Mouse (Mus musculus): ENCODE results near the gene Eddm3b.

GRCm38 (mm10) chr14:51095736-51096524 is 18.3 kb upstream of the Eddm3b start:
- no peak for TF ChIP-seq PAX5 (IDR thresholded peaks at IDR 0.05; ENCODE audit: low read length)
- no peak for TF ChIP-seq USF1 (IDR thresholded peaks at IDR 0.05; ENCODE audit: low read depth, low read length)
- no peak for TF ChIP-seq ZC3H11A (IDR thresholded peaks at IDR 0.05; ENCODE audit: low read depth, low read length)
- TF ChIP-seq MAX (IDR thresholded peaks at IDR 0.05; ENCODE audit: low read length) = no peak
- no peak for TF ChIP-seq RAD21 (IDR thresholded peaks at IDR 0.05; ENCODE audit: low read depth, low read length)
- TF ChIP-seq ZKSCAN1 (IDR thresholded peaks at IDR 0.05; ENCODE audit: borderline replicate concordance, low read depth, low read length) = no peak
- no peak for TF ChIP-seq CTCF (conservative IDR thresholded peaks at IDR 0.05 in 1 of 2, IDR thresholded peaks at IDR 0.05 in 1 of 2; ENCODE audit: low read depth in 2 of 2, low read length in 2 of 2)
- no peak for TF ChIP-seq ETS1 (conservative IDR thresholded peaks at IDR 0.05; ENCODE audit: low read depth, low read length)
- no peak for TF ChIP-seq POLR2A (IDR thresholded peaks at IDR 0.05; ENCODE audit: low read depth, low read length)
- no peak for TF ChIP-seq TCF12 (IDR thresholded peaks at IDR 0.05; ENCODE audit: low read depth, low read length)
- no peak for TF ChIP-seq EP300 (IDR thresholded peaks at IDR 0.05; ENCODE audit: low read length)
- TF ChIP-seq ZNF384 (IDR thresholded peaks at IDR 0.05; ENCODE audit: low read depth, low read length) = no peak
- no peak for TF ChIP-seq MAZ (IDR thresholded peaks at IDR 0.05; ENCODE audit: low read depth, low read length)
